Mouse (Mus musculus) olfactory bulb, adult 2 months (tissue): ENCODE results near the gene Atg9a.

ENCODE experiments used
- CTCF ChIP-seq: fragments of 200-500 bp; IDR thresholded peaks from 2 replicates; pipeline ENCODE4 v1.5.1; 2012; ENCODE audit warnings: low read depth, mild to moderate bottlenecking, low read length, moderate library complexity; ENCODE audit not compliant: insufficient read depth
- POLR2A ChIP-seq: fragments of 200-500 bp; IDR thresholded peaks from 2 replicates; pipeline ENCODE4 v1.6.1; 2012; ENCODE audit warnings: mild to moderate bottlenecking, low read depth, low read length, moderate library complexity; ENCODE audit not compliant: insufficient read depth

DNA sequence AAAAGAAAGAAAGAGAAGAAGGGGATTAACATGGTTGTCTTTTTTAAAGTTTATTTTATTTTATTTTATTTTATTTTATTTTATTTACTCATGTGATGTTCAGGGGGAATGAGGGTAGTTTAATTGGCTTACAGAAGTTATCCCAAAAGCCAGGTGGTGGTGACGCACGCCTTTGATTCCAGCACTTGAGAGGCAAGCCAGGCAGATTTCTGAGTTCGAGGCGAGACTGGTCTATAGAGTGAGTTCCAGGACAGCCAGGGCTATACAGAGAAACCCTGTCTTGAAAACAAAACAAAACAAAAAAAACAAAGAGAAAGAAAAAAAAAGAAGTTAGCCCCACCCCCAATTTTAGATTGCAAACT is 31.8 kb downstream of the Atg9a start:
- TF ChIP-seq CTCF (no peak), POLR2A (no peak)
